Mouse (Mus musculus) bone marrow macrophage, adult 2 months (primary cell): ENCODE data around the gene Tbc1d21. TPM values are rescaled to one million over a fixed set of nuclear protein-coding genes. Genes with fewer than 3 reads are reported as not detected.

ENCODE experiments used
- H3K27ac ChIP-seq: 2 replicates; pipeline ENCODE4 v1.5.1; 2012; ENCODE audit warnings: low read depth, low read length; ENCODE audit not compliant: insufficient read depth
- H3K4me1 ChIP-seq: 2 replicates; pipeline ENCODE4 v1.6.1; 2012; ENCODE audit warnings: low read length; ENCODE audit not compliant: control insufficient read depth, insufficient read depth
- H3K4me3 ChIP-seq: 2 replicates; pipeline ENCODE4 v1.5.1; 2012; ENCODE audit warnings: mild to moderate bottlenecking, low read length, moderate library complexity; ENCODE audit not compliant: insufficient read depth
- CTCF ChIP-seq: IDR thresholded peaks from 2 replicates; pipeline ENCODE4 v1.5.1; 2012; ENCODE audit warnings: low read depth, mild to moderate bottlenecking, low read length, moderate library complexity
- POLR2A ChIP-seq: IDR thresholded peaks from 2 replicates; pipeline ENCODE4 v1.6.1; 2012; ENCODE audit warnings: mild to moderate bottlenecking, low read depth, low read length, borderline replicate concordance
- polyA plus RNA-seq: library from polyadenylated mRNA; stranded (reverse); fragments of >200 nt; gene quantifications from 2 replicates; pipeline ENCODE4 v1.2.4, GENCODE M21; 2012; ENCODE audit not compliant: missing spikeins, insufficient read depth, insufficient read length

Gene Tbc1d21
- polyA plus RNA-seq, 1 experiment = not detected

- H3K4me1 ChIP-seq = no peaks in the 10 kb centered on the region
Measured at GRCm38 (mm10) chr9:58346498-58346897, 23.8 kb downstream of the Tbc1d21 start.

DNA sequence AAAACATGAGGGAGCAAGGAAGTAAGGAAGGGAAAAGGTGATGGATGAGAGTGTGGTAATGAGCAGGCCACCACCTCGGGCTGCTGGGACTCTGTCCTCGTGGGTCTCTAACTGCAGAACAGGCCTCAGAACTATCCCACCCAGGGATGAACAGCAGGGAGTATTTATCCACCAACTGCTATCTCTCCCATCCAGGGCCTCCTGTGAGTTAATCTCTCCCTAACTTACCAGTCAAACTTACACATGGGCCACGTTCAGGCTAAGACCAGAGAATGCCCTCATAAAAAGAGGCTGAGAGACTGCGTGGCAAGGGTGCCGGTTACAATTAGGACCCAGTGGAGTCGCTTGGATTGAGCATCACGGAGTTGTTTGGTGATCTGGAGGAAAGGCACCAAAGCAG is 24.3 kb downstream of the Tbc1d21 start:
- no peaks in the 10 kb centered on the region for H3K4me1 ChIP-seq
- no peak overlapping the region for H3K27ac ChIP-seq
- TF ChIP-seq POLR2A (no peak), CTCF (no peak)
- no peak overlapping the region for H3K4me3 ChIP-seq

More at GRCm38 (mm10) chr9:58346498-58346897, 23.8 kb downstream of the Tbc1d21 start:
- Histone ChIP-seq H3K27ac (no peak overlapping the region), H3K4me3 (no peak overlapping the region)
- no peak for TF ChIP-seq POLR2A
- TF ChIP-seq CTCF = no peak

DNA sequence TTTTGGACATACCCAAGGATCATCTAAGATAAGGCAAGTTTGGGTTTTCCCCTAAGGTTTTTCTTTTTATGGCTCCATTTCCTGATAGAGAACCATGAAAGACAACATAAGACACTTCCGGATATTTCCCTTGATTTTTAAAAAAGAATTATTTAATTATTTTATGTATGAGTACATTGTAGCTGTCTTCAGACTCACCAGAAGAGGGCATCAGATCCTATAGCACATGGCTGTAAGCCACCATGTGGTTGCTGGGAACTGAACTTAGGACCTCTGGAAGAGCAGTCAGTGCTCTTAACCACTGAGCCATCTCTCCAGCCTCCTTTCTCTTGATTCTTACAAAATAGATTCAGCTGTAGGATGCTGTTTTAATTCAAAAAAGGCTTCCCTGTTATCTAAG is 28.5 kb downstream of the Tbc1d21 start:
- no peak for TF ChIP-seq POLR2A
- no peak for TF ChIP-seq CTCF
- no peak overlapping the region for H3K27ac ChIP-seq
- no peak overlapping the region for H3K4me3 ChIP-seq
- no peaks in the 10 kb centered on the region for H3K4me1 ChIP-seq

DNA sequence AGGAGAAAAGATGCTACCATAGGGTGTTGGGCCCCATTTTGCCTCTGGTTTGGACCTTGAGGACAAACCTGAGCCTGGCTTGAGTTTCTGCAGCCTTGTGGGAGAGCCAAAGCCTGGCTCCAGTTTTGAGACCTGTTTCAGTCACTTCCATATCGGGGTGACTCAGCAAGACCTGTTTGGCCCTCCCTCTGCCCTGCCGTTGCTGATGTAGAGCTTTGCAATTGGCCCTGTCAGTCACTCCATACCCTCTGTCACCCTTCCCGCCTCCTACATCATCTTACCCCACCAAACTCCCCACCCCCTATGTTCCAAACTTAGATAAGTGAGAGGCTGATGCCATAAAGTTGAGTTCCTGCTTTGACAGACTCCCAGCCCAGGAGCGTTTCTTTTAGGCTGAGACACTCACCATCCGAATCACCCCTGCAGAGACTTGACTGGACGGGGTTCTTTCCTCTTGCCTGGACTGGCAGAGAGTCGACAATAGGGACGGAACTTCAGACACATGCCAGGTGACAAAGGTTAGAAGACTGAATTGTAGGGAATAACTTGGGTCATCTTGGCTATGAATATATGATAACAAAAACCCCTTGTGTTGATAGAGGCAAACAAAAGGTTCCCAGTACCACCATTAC is 33.5 kb downstream of the Tbc1d21 start:
- Histone ChIP-seq H3K27ac (peak overlapping the region; percentile 12; the same call in 1 of the 2 replicates), H3K4me3 (no peak overlapping the region), H3K4me1 (peaks cover 3% of the 10 kb centered on the region; the same call in 1 of the 2 replicates)
- TF ChIP-seq CTCF = no peak
- no peak for TF ChIP-seq POLR2A

- Histone ChIP-seq H3K4me3 (no peak overlapping the region), H3K27ac (no peak overlapping the region), H3K4me1 (no peaks in the 10 kb centered on the region)
- TF ChIP-seq POLR2A = no peak
- TF ChIP-seq CTCF = no peak
Measured at GRCm38 (mm10) chr9:58331276-58331675, 39.0 kb downstream of the Tbc1d21 start.

DNA sequence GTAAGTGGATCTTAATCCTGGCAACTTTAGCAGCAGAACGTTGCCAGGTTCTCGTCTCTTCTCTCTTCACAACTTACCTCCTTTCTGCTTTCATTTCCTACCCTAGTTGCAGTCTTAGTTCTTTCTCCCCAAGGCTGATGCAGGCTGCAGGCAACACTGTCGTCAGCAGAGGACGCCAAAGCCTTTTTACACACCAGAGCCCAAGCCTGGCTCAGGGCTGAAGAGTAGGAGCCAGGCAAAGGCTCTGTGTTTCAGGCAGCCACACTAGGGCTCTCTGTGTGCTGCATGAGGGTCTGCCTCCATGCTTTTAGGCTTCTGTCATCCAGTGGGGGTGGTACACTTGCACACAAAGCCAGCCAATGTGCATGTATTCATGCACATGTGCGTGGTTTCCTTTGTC is 40.0 kb downstream of the Tbc1d21 start:
- H3K4me1 ChIP-seq = no peaks in the 10 kb centered on the region
- H3K27ac ChIP-seq = no peak overlapping the region
- no peak overlapping the region for H3K4me3 ChIP-seq
- peak; percentile 40 for TF ChIP-seq CTCF
- TF ChIP-seq POLR2A = no peak

GRCm38 (mm10) chr9:58327382-58327781 is 42.9 kb downstream of the Tbc1d21 start:
- TF ChIP-seq POLR2A (no peak), CTCF (no peak)
- Histone ChIP-seq H3K4me3 (no peak overlapping the region), H3K4me1 (no peaks in the 10 kb centered on the region), H3K27ac (no peak overlapping the region)

- Histone ChIP-seq H3K4me3 (no peak overlapping the region), H3K27ac (no peak overlapping the region), H3K4me1 (no peaks in the 10 kb centered on the region)
- TF ChIP-seq POLR2A (no peak), CTCF (no peak)
Measured at GRCm38 (mm10) chr9:58326477-58327180, 43.6 kb downstream of the Tbc1d21 start.

GRCm38 (mm10) chr9:58321681-58322080 is 48.6 kb downstream of the Tbc1d21 start:
- Histone ChIP-seq H3K27ac (no peak overlapping the region), H3K4me1 (no peaks in the 10 kb centered on the region), H3K4me3 (no peak overlapping the region)
- no peak for TF ChIP-seq CTCF
- TF ChIP-seq POLR2A = no peak

- no peaks in the 10 kb centered on the region for H3K4me1 ChIP-seq
- H3K27ac ChIP-seq = no peak overlapping the region
- TF ChIP-seq POLR2A (no peak), CTCF (no peak)
Measured at GRCm38 (mm10) chr9:58318317-58318716, 51.9 kb downstream of the Tbc1d21 start.

GRCm38 (mm10) chr9:58317381-58317780 is 52.9 kb downstream of the Tbc1d21 start:
- no peak overlapping the region for H3K4me3 ChIP-seq
- H3K4me1 ChIP-seq = no peaks in the 10 kb centered on the region
- H3K27ac ChIP-seq = no peak overlapping the region
- TF ChIP-seq POLR2A (no peak), CTCF (no peak)

More at GRCm38 (mm10) chr9:58318317-58318716, 51.9 kb downstream of the Tbc1d21 start:
- no peak overlapping the region for H3K4me3 ChIP-seq
